Mouse (Mus musculus): ENCODE data around the gene Qser1.
A peak's percentile ranks its signal among the peaks of the same experiment; 100 is the strongest.

Qser1 gene

GRCm38 (mm10) chr2:104816866-104817439 lies 393 bp upstream of the Qser1 start:
- DNase-seq: peak; percentile 89

GRCm38 (mm10) chr2:104815561-104816370 lies 794 bp downstream of the Qser1 start:
- DNase-seq: peak; percentile 26

GRCm38 (mm10) chr2:104814181-104814951 lies 2.2 kb downstream of the Qser1 start:
- no peak for DNase-seq

GRCm38 (mm10) chr2:104805435-104805834 lies 11.1 kb downstream of the Qser1 start:
- DNase-seq: no peak

GRCm38 (mm10) chr2:104774763-104775162 lies 41.8 kb downstream of the Qser1 start:
- no peak for DNase-seq

- DNase-seq: no peak
These were observed 47.9 kb downstream of the Qser1 start for GRCm38 (mm10) chr2:104768697-104769096.

GRCm38 (mm10) chr2:104764018-104764417 lies 52.5 kb downstream of the Qser1 start:
- no peak for DNase-seq

GRCm38 (mm10) chr2:104763134-104763703 lies 53.3 kb downstream of the Qser1 start:
- DNase-seq: no peak

- DNase-seq: no peak
These were observed 65.9 kb downstream of the Qser1 start for GRCm38 (mm10) chr2:104750611-104751010.

- DNase-seq: no peak
These were observed 67.8 kb downstream of the Qser1 start for GRCm38 (mm10) chr2:104748652-104749183.

- DNase-seq: no peak
These were observed 70.3 kb downstream of the Qser1 start for GRCm38 (mm10) chr2:104746251-104746650.

GRCm38 (mm10) chr2:104743971-104744370 lies 72.6 kb downstream of the Qser1 start:
- no peak for DNase-seq

GRCm38 (mm10) chr2:104743160-104743559 lies 73.4 kb downstream of the Qser1 start:
- peak; percentile 60 for DNase-seq

- peak; percentile 89 for DNase-seq
These were observed 73.9 kb downstream of the Qser1 start, which contains the start of gene Depdc7 for GRCm38 (mm10) chr2:104742741-104743064. Depdc7 (minus strand) TSS chr2:104742878.

GRCm38 (mm10) chr2:104741896-104742740 lies 74.4 kb downstream of the Qser1 start:
- no peak for DNase-seq

GRCm38 (mm10) chr2:104741015-104741758 lies 75.4 kb downstream of the Qser1 start:
- no peak for DNase-seq

GRCm38 (mm10) chr2:104740248-104740949 lies 76.2 kb downstream of the Qser1 start:
- DNase-seq: no peak

GRCm38 (mm10) chr2:104739691-104740090 lies 76.9 kb downstream of the Qser1 start:
- no peak for DNase-seq

GRCm38 (mm10) chr2:104736241-104736640 lies 80.3 kb downstream of the Qser1 start:
- DNase-seq: no peak

GRCm38 (mm10) chr2:104732562-104733256 lies 83.9 kb downstream of the Qser1 start:
- no peak for DNase-seq

Measured in kidney, adult 11 months (tissue).